Mouse (Mus musculus) midbrain, postnatal 0 days (tissue): ENCODE data around the gene Fus. TPM values are rescaled to one million over a fixed set of nuclear protein-coding genes. Genes with fewer than 3 reads are reported as not detected.

Source experiments
- ATAC-seq: fragments of 200-750 bp; cut with Nextera tagmentation; 2 replicates; pipeline ENCODE4 v1.8.0; 2017; ENCODE audit warnings: moderate number of reproducible peaks, mild to moderate bottlenecking, moderate TSS enrichment, moderate library complexity; ENCODE audit not compliant: low FRiP score
- DNase-seq: peaks from one replicate; pipeline ENCODE4 v3.0.0-alpha.2; 2015; ENCODE audit warnings: low spot score
- H3K27ac ChIP-seq: fragments of 300-500 bp; sonication (generic); 2 replicates; pipeline ENCODE4 v1.5.1; 2014; ENCODE audit warnings: low read depth, mild to moderate bottlenecking, low read length, mixed read lengths
- H3K27me3 ChIP-seq: fragments of 300-500 bp; sonication (generic); 2 replicates; pipeline ENCODE4 v1.6.1; 2014; ENCODE audit warnings: low read length, control low read depth, mixed read lengths; ENCODE audit not compliant: insufficient read depth
- H3K36me3 ChIP-seq: fragments of 300-500 bp; sonication (generic); 2 replicates; pipeline ENCODE4 v1.6.1; 2014; ENCODE audit warnings: low read length, control low read depth, mixed read lengths; ENCODE audit not compliant: insufficient read depth
- H3K4me1 ChIP-seq: fragments of 300-500 bp; sonication (generic); 2 replicates; pipeline ENCODE4 v1.6.1; 2014; ENCODE audit warnings: mild to moderate bottlenecking, control low read depth, antibody characterized with exemption, low read length, mixed read lengths; ENCODE audit not compliant: insufficient read depth
- H3K4me2 ChIP-seq: fragments of 300-500 bp; sonication (generic); 2 replicates; pipeline ENCODE4 v1.6.1; 2014; ENCODE audit warnings: low read depth, mild to moderate bottlenecking, low read length, mixed read lengths; ENCODE audit not compliant: poor library complexity, severe bottlenecking
- H3K4me3 ChIP-seq: fragments of 300-500 bp; sonication (generic); 2 replicates; pipeline ENCODE4 v1.5.1; 2014; ENCODE audit warnings: low read depth, mild to moderate bottlenecking, low read length, moderate library complexity
- H3K9ac ChIP-seq: fragments of 300-500 bp; sonication (generic); replicated peaks from 2 replicates; pipeline ENCODE4 v1.6.1; 2014; ENCODE audit warnings: mild to moderate bottlenecking, low read length, moderate library complexity, mixed read lengths; ENCODE audit not compliant: poor library complexity, severe bottlenecking
- H3K9me3 ChIP-seq: fragments of 300-500 bp; sonication (generic); 2 replicates; pipeline ENCODE4 v1.6.1; 2016; ENCODE audit warnings: low read length, control low read depth
- CTCF ChIP-seq: IDR thresholded peaks from 2 replicates; pipeline ENCODE4 v1.5.1; 2016; ENCODE audit warnings: antibody characterized with exemption, mild to moderate bottlenecking
- WGBS: fragments of 180-500 bp; shearing (Covaris S2); extraction: QIAGEN DNeasy Blood & Tissue Kit; methylation state at CpG from one replicate; pipeline ENCODE4 v1.1.7; 2014; 5-methylcytosine and 5-hydroxymethylcytosine counted together
- polyA plus RNA-seq: library from polyadenylated mRNA; unstranded; fragments of >200 nt; fragmentation: Nextera tagmentation; extraction: Ambion mirVana; gene quantifications from 2 replicates; pipeline ENCODE4 v1.2.1, GENCODE M21; 2015
- total RNA-seq: library from RNA; depleted of rRNA; stranded (reverse); fragments of >200 nt; gene quantifications from 2 replicates; pipeline ENCODE4 v1.2.3, GENCODE M21; 2014; rRNA removed

The Fus gene
- total RNA-seq = 29.3 and 41.9 TPM in 2 replicates
- polyA plus RNA-seq = 207 and 244 TPM in 2 replicates

- Histone ChIP-seq H3K4me2 (peak within 1 kb of the TSS; percentile 75), H3K36me3 (peaks cover 13% of the 10 kb centered on the region), H3K27me3 (no peaks in the 10 kb centered on the region), H3K4me3 (peak within 1 kb of the TSS; percentile 59), H3K4me1 (no peaks in the 10 kb centered on the region), H3K9me3 (no peaks in the 10 kb centered on the region), H3K27ac (peak within 1 kb of the TSS; percentile 97), H3K9ac (peak within 1 kb of the TSS; percentile 93)
- under 1% methylated on average over 85 of the region's 92 CpGs for WGBS
- ATAC-seq = peak; percentile 96
- peak; percentile 96 for DNase-seq
- TF ChIP-seq CTCF = peak; percentile 45
Observed at GRCm38 (mm10) chr7:127967004-127967921, at the start of gene Fus. Gene Fus (plus strand): TSS chr7:127967457.

GRCm38 (mm10) chr7:127918203-127918602, 49.1 kb upstream of the Fus start:
- Histone ChIP-seq H3K9ac (no peak overlapping the region), H3K4me2 (no peak overlapping the region), H3K36me3 (peaks cover 30% of the 10 kb centered on the region), H3K4me1 (no peaks in the 10 kb centered on the region), H3K27ac (no peak overlapping the region), H3K27me3 (no peaks in the 10 kb centered on the region), H3K4me3 (no peak overlapping the region), H3K9me3 (no peaks in the 10 kb centered on the region)
- WGBS = 52% methylated on average over 3 of the region's 3 CpGs
- DNase-seq = no peak
- peak; percentile 58 for TF ChIP-seq CTCF
- ATAC-seq = no peak

- 83% methylated on average over 7 of the region's 7 CpGs for WGBS
- H3K36me3 ChIP-seq = peaks cover 34% of the 10 kb centered on the region
- no peaks in the 10 kb centered on the region for H3K9me3 ChIP-seq
- no peaks in the 10 kb centered on the region for H3K27me3 ChIP-seq
- no peak overlapping the region for H3K4me3 ChIP-seq
- no peak overlapping the region for H3K9ac ChIP-seq
- H3K27ac ChIP-seq = no peak overlapping the region
- H3K4me2 ChIP-seq = no peak overlapping the region
- DNase-seq (peak; percentile 14), ATAC-seq (no peak)
- H3K4me1 ChIP-seq = no peaks in the 10 kb centered on the region
- peak; percentile 55 for TF ChIP-seq CTCF
Observed at GRCm38 (mm10) chr7:127919290-127919689, 48.0 kb upstream of the Fus start.

GRCm38 (mm10) chr7:127921516-127921915, 45.7 kb upstream of the Fus start:
- Histone ChIP-seq H3K4me1 (no peaks in the 10 kb centered on the region), H3K27ac (no peak overlapping the region), H3K4me3 (no peak overlapping the region), H3K9ac (no peak overlapping the region), H3K9me3 (no peaks in the 10 kb centered on the region), H3K27me3 (no peaks in the 10 kb centered on the region), H3K36me3 (peaks cover 40% of the 10 kb centered on the region), H3K4me2 (no peak overlapping the region)
- peak; percentile 48 for TF ChIP-seq CTCF
- WGBS = 65% methylated on average over 8 of the region's 8 CpGs
- peak; percentile 14 for DNase-seq
- ATAC-seq = no peak

GRCm38 (mm10) chr7:127922451-127923275, 44.6 kb upstream of the Fus start:
- WGBS = 79% methylated on average over 6 of the region's 6 CpGs
- TF ChIP-seq CTCF = no peak

More at GRCm38 (mm10) chr7:127922451-127923275, 44.6 kb upstream of the Fus start:
- Histone ChIP-seq H3K4me2 (no peak overlapping the region), H3K4me1 (no peaks in the 10 kb centered on the region), H3K4me3 (no peak overlapping the region), H3K9me3 (no peaks in the 10 kb centered on the region), H3K27me3 (no peaks in the 10 kb centered on the region), H3K9ac (no peak overlapping the region), H3K36me3 (peaks cover 38% of the 10 kb centered on the region), H3K27ac (no peak overlapping the region)
- DNase-seq (no peak), ATAC-seq (no peak)
